Mouse (Mus musculus) lung, postnatal 0 days (tissue): Measurements from ENCODE around the gene Aknad1.

Experiments used
- CTCF ChIP-seq: IDR thresholded peaks from 2 replicates; pipeline ENCODE4 v1.5.1; 2016; ENCODE audit warnings: antibody characterized with exemption, mild to moderate bottlenecking
- EP300 ChIP-seq: IDR thresholded peaks from 2 replicates; pipeline ENCODE4 v1.6.1; 2016; ENCODE audit warnings: antibody characterized with exemption, mild to moderate bottlenecking, control low read depth

GRCm38 (mm10) chr3:108730316-108730715 is 9.1 kb upstream of the Aknad1 start:
- TF ChIP-seq CTCF (no peak), EP300 (no peak)
